ENCODE assay signal across 17 mouse cellular contexts in genomic region chr2:59852916-59853315, GRCm38 (mm10). TPM values are rescaled to one million over a fixed set of nuclear protein-coding genes. Genes with fewer than 3 reads are reported as not detected.
DNase-seq lines count a peak whose midpoint lies in the region; ATAC-seq and TF ChIP-seq lines count a peak whose summit lies in the region.
"Had no signal": no experiment of that assay in that cellular context is flagged by ENCODE, and none has a peak within 500 bp of the region (broad histone marks: within the 10 kb centered on the region; RNA-seq: fewer than 3 reads in every experiment).

No protein-coding gene starts in this region.

- DNase-seq in forebrain, embryonic 10.5 days (ENCODE audit: extremely low spot score, low spot score) = no peak
- DNase-seq in forebrain, embryonic 11.5 days (ENCODE audit: low spot score) = no peak
- DNase-seq in layer of hippocampus, adult 2 months (ENCODE audit: low spot score in 2 of 2) = no peak
- no peak for DNase-seq in layer of hippocampus, adult 9-11 months
- DNase-seq in embryonic facial prominence, embryonic 14.5 days (ENCODE audit: low spot score) = no peak
- DNase-seq in right cerebral cortex, postnatal 36 days (ENCODE audit: low spot score in 2 of 2) = no peak
- DNase-seq: adrenal gland, postnatal 14 days; cerebellum, adult 18-20 months; forebrain, postnatal 0 days; gastrocnemius, postnatal 14 days; heart, postnatal 36 days had no signal

- no peak overlapping the region for H3K4me2 ChIP-seq in forebrain, embryonic 11.5 days (ENCODE audit: low read depth, low read length, severe bottlenecking)
- no peak overlapping the region for H3K4me2 ChIP-seq in embryonic facial prominence, embryonic 14.5 days (ENCODE audit: low read depth, low read length)
- H3K4me2 ChIP-seq: embryonic facial prominence, embryonic 13.5 days; heart, embryonic 13.5 days had no signal

- peaks cover 12% of the 10 kb centered on the region for H3K36me3 ChIP-seq in forebrain, embryonic 10.5 days (replicated peaks)
- no peaks in the 10 kb centered on the region for H3K36me3 ChIP-seq in forebrain, embryonic 11.5 days (ENCODE audit: control insufficient read depth, insufficient read depth, low read length)
- peaks cover 30% of the 10 kb centered on the region for H3K36me3 ChIP-seq in embryonic facial prominence, embryonic 14.5 days (ENCODE audit: control insufficient read depth, insufficient read depth, low read length)

- H3K27me3 ChIP-seq in forebrain, embryonic 10.5 days (ENCODE audit: poor library complexity, severe bottlenecking) = no peaks in the 10 kb centered on the region
- no peaks in the 10 kb centered on the region for H3K27me3 ChIP-seq in forebrain, embryonic 11.5 days (ENCODE audit: control insufficient read depth, insufficient read depth, low read length)
- no peaks in the 10 kb centered on the region for H3K27me3 ChIP-seq in embryonic facial prominence, embryonic 14.5 days (replicated peaks; ENCODE audit: control insufficient read depth, insufficient read depth, low read length)
- H3K27me3 ChIP-seq: CH12.LX; embryonic facial prominence, embryonic 13.5 days; heart, embryonic 13.5 days; Patski had no signal

- 0 out of 2 replicates have a peak overlapping the region, but pooled peaks have one; percentile 21 for H3K27ac ChIP-seq in forebrain, embryonic 10.5 days
- no peak overlapping the region for H3K27ac ChIP-seq in forebrain, embryonic 11.5 days (ENCODE audit: low read depth, low read length)
- H3K27ac ChIP-seq in layer of hippocampus, adult 2 months = peak overlapping the region; percentile 18; the same call in 1 of the 2 replicates
- no peak overlapping the region for H3K27ac ChIP-seq in embryonic facial prominence, embryonic 14.5 days (replicated peaks; ENCODE audit: low read depth, low read length)
- H3K27ac ChIP-seq: embryonic facial prominence, embryonic 13.5 days; heart, embryonic 13.5 days; hindbrain, postnatal 0 days had no signal

- H3K9me3 ChIP-seq in forebrain, embryonic 10.5 days = no peaks in the 10 kb centered on the region
- no peaks in the 10 kb centered on the region for H3K9me3 ChIP-seq in forebrain, embryonic 11.5 days (ENCODE audit: control insufficient read depth, low read length)
- no peaks in the 10 kb centered on the region for H3K9me3 ChIP-seq in embryonic facial prominence, embryonic 14.5 days (ENCODE audit: control insufficient read depth, low read length)
- H3K9me3 ChIP-seq: embryonic facial prominence, embryonic 13.5 days; heart, embryonic 13.5 days had no signal

- H3K4me3 ChIP-seq in forebrain, embryonic 10.5 days = no peak overlapping the region
- no peak overlapping the region for H3K4me3 ChIP-seq in forebrain, embryonic 11.5 days (ENCODE audit: low read depth, low read length)
- H3K4me3 ChIP-seq in layer of hippocampus, adult 2 months = no peak overlapping the region
- no peak overlapping the region for H3K4me3 ChIP-seq in embryonic facial prominence, embryonic 14.5 days (ENCODE audit: low read depth, low read length)
- H3K4me3 ChIP-seq: embryonic facial prominence, embryonic 13.5 days; heart, embryonic 13.5 days had no signal

- TF ChIP-seq CTCF in layer of hippocampus, adult 2 months (conservative IDR thresholded peaks at IDR 0.05) = no peak

- no peak for ATAC-seq in forebrain, embryonic 11.5 days (replicated peaks; ENCODE audit: low FRiP score)
- peak; percentile 31; the same call in 1 of the 2 replicates for ATAC-seq in embryonic facial prominence, embryonic 14.5 days (ENCODE audit: low read depth)
- ATAC-seq: activated CD4-positive, CD25-positive, alpha-beta regulatory T cell, adult 4 months; forebrain, postnatal 0 days; Patski had no signal

- 86% methylated on average over 11 of the region's 11 CpGs for WGBS in forebrain, embryonic 10.5 days
- 79% methylated on average over 11 of the region's 11 CpGs for WGBS in forebrain, embryonic 11.5 days
- WGBS in embryonic facial prominence, embryonic 14.5 days = 77% methylated on average over 11 of the region's 11 CpGs

- H3K4me1 ChIP-seq in forebrain, embryonic 10.5 days = peaks cover 14% of the 10 kb centered on the region
- H3K4me1 ChIP-seq in forebrain, embryonic 11.5 days (replicated peaks; ENCODE audit: control insufficient read depth, insufficient read depth, low read length) = 0 out of 2 replicates have a peak, but pooled peaks cover 1% of the 10 kb centered on the region
- no peaks in the 10 kb centered on the region for H3K4me1 ChIP-seq in embryonic facial prominence, embryonic 14.5 days (ENCODE audit: control insufficient read depth, insufficient read depth, low read length)
- H3K4me1 ChIP-seq: embryonic facial prominence, embryonic 13.5 days had no signal

- no peak overlapping the region for H3K9ac ChIP-seq in forebrain, embryonic 11.5 days (ENCODE audit: low read length)
- H3K9ac ChIP-seq in embryonic facial prominence, embryonic 14.5 days (ENCODE audit: low read depth, low read length) = no peak overlapping the region
- H3K9ac ChIP-seq: embryonic facial prominence, embryonic 13.5 days; forebrain, postnatal 0 days; heart, embryonic 13.5 days had no signal

RNA-seq across cellular contexts. Expression of gene Wdsub1, which starts 29.5 kb away (rescaled TPM):
- 21.2 and 23.9 TPM in 2 replicates for polyA plus RNA-seq in forebrain, embryonic 10.5 days (2016; fragmentation: Nextera tagmentation; extraction: Ambion mirVana)
- polyA plus RNA-seq in forebrain, embryonic 11.5 days (2014; fragmentation: Nextera tagmentation; extraction: Ambion mirVana) = 16.6 and 19.9 TPM in 2 replicates
- 10 to 100 TPM; 22.6 to 23.7 TPM for total RNA-seq in layer of hippocampus, adult 2 months (2021)
- 29.1 and 32.7 TPM in 2 replicates for polyA plus RNA-seq in embryonic facial prominence, embryonic 14.5 days (2014; fragmentation: Nextera tagmentation; extraction: Ambion mirVana)

Comparison
In these comparisons a context has a peak if more than half of its experiments do, and no peak if none do; other contexts are left out.
1. H3K27ac ChIP-seq: peak in forebrain, embryonic 10.5 days (single experiment) and layer of hippocampus, adult 2 months (single experiment); none in forebrain, embryonic 11.5 days (single experiment) and embryonic facial prominence, embryonic 14.5 days (single experiment).